ENCODE assay signal across 19 mouse cellular contexts in the genomic region with DNA sequence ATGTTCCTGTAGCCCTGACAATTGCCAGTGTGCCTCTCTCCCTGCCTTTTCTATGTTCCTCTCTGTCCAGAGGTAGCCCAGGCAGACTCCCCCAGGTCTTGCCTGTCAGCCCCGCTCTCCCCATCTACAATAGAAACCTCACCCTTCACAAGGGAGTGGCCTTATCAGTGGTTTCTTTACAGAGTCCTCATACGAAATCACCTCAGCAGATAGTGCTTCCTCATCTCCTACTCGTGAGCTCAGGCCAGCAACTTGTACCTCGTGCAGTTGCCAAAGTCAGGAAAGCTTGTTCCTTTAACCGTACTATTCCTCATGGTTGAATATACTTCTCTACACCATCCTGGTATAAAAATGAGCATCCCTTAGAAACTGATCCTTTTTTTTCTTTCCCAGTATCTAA.
"Had no signal": no experiment of that assay in that cellular context is flagged by ENCODE, and none has a peak within 500 bp of the region (broad histone marks: within the 10 kb centered on the region; RNA-seq: fewer than 3 reads in every experiment).

No protein-coding gene starts in this region.

- H3K27ac ChIP-seq: limb, embryonic 12.5 days; lung, embryonic 15.5 days; macrophage; midbrain, embryonic 10.5 days; neural tube, embryonic 15.5 days; stomach, embryonic 15.5 days had no signal

- H3K27me3 ChIP-seq: limb, embryonic 12.5 days; lung, embryonic 15.5 days; neural tube, embryonic 15.5 days; stomach, embryonic 15.5 days had no signal

- H3K9ac ChIP-seq: limb, embryonic 12.5 days; lung, embryonic 15.5 days; neural tube, embryonic 15.5 days; stomach, embryonic 15.5 days had no signal

- ATAC-seq: hindbrain, embryonic 16.5 days; inflammation-experienced regulatory T-cells, adult 6 months had no signal

- H3K4me3 ChIP-seq: limb, embryonic 12.5 days; lung, embryonic 15.5 days; midbrain, embryonic 10.5 days; myocyte; neural tube, embryonic 15.5 days; stomach, embryonic 15.5 days had no signal

- H3K4me2 ChIP-seq: limb, embryonic 12.5 days; lung, embryonic 15.5 days; neural tube, embryonic 15.5 days; stomach, embryonic 15.5 days had no signal

- H3K9me3 ChIP-seq: limb, embryonic 12.5 days; lung, embryonic 15.5 days; midbrain, embryonic 10.5 days; neural tube, embryonic 15.5 days; stomach, embryonic 15.5 days had no signal

- DNase-seq: kidney, adult 2 months; kidney, postnatal 25 days; layer of hippocampus, adult 9-11 months; layer of hippocampus, postnatal 36 days; lung, postnatal 14 days; midbrain, embryonic 14.5 days; right cerebral cortex, adult 18-20 months; right cerebral cortex, postnatal 25 days; thymus, adult 18-20 months; thymus, postnatal 14 days had no signal

- H3K4me1 ChIP-seq: limb, embryonic 12.5 days; lung, embryonic 15.5 days; midbrain, embryonic 10.5 days; neural tube, embryonic 15.5 days; stomach, embryonic 15.5 days had no signal
